Mouse (Mus musculus): ENCODE results near the gene Gcn1l1. TPM values are rescaled to one million over a fixed set of nuclear protein-coding genes. Genes with fewer than 3 reads are reported as not detected.

Gcn1l1 gene
- polyA plus RNA-seq, 1 experiment from 2014 or later: 44.4 TPM

DNA sequence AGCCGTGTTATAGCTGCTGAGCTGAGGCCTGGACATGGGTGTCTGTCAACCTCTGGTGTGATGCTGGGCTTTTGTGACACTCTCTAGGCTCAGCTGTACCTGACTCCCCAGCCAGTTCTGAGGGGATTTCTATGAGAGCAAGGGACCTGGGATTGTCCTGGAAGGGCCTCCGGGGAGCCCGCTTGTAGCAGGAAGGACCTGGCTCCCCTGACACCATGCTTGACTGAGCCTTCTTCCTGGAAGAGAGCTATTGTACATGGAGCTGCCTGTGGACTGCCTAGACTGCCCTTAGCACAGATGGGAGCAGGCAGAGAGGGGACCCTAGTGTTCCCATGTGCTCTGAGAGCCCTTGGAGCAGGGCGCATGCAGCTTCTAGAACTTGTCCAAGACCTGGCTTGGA, 39.6 kb upstream of the Gcn1l1 start:
- H3K27ac ChIP-seq (replicated peaks): 0 out of 2 replicates have a peak overlapping the region, but pooled peaks have one; percentile 37
- 93% methylated on average over 4 of the region's 4 CpGs for WGBS
- H3K9ac ChIP-seq: no peak overlapping the region
- H3K36me3 ChIP-seq: no peaks in the 10 kb centered on the region
- H3K4me3 ChIP-seq: no peak overlapping the region
- peaks cover 24% of the 10 kb centered on the region for H3K4me1 ChIP-seq (replicated peaks)
- H3K27me3 ChIP-seq: no peaks in the 10 kb centered on the region
- no peak overlapping the region for H3K4me2 ChIP-seq
- ATAC-seq (ENCODE audit: low FRiP score, low read depth): no peak
- no peaks in the 10 kb centered on the region for H3K9me3 ChIP-seq

DNA sequence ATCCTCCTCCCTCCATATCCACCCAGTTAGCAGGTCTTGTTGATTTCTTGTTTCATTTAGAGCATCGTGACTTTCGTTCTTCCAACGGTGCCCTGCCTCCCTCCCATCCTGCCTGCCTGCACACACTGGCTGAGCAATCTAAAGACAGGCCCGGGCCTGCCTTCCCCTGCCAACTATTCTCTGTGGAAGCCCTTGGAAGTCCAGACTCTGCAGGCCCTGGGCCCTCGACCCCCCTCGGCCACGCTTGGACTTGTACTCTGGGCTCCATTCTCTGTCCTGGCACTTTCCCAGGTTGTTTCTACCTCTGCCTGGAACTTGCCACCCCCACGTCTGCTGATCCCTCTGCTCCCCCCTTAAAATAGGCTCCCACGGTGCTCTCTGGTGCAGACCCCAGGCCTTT, 39.1 kb upstream of the Gcn1l1 start:
- 76% methylated on average over 9 of the region's 9 CpGs for WGBS
- no peak for ATAC-seq (ENCODE audit: low FRiP score, low read depth)
- Histone ChIP-seq H3K27ac (replicated peaks) (peak overlapping the region; percentile 37; the same call in 1 of the 2 replicates), H3K4me3 (no peak overlapping the region), H3K9me3 (no peaks in the 10 kb centered on the region), H3K36me3 (no peaks in the 10 kb centered on the region), H3K9ac (no peak overlapping the region), H3K4me2 (no peak overlapping the region), H3K4me1 (replicated peaks) (peaks cover 29% of the 10 kb centered on the region), H3K27me3 (no peaks in the 10 kb centered on the region)

DNA sequence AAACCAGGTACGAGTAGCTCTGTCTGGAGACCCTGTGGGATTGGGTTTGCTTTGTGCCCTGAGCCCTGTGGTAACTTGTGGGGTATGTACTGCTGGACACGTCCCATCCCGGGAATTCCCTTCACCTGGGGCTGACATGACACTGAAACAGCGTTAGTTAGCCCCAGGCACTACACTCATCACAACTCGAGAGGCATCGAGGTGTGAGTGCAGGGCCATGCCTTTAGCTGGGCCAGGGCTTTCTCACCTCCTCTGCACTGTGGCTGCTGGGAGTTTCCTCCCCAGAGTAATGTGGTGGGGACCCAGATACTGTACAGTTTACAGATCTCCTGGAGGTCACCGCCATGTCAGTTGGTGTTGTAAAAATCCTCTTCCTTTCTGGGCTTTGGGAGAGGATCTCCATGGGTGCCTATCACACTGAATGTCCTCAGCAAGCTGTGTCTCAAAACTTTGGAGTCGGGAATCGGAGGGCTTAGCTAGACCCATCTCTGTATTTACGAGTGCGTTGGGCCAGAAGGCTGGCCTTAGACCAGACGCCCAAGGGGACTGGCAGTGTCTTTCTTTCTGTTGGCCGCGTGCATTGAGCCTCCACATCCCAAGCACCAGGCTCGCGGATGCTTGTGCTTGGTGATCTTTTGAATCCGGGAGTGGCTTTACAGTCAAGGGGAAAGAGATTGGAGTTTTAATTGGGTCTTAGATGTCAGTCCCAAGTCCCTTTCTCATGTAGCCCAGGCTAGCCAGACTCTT, 38.4 kb upstream of the Gcn1l1 start:
- no peaks in the 10 kb centered on the region for H3K9me3 ChIP-seq
- no peak overlapping the region for H3K4me2 ChIP-seq
- ATAC-seq (ENCODE audit: low FRiP score, low read depth): no peak
- H3K9ac ChIP-seq: no peak overlapping the region
- 83% methylated on average over 17 of the region's 17 CpGs for WGBS
- H3K27me3 ChIP-seq: no peaks in the 10 kb centered on the region
- H3K36me3 ChIP-seq: no peaks in the 10 kb centered on the region
- H3K4me3 ChIP-seq: no peak overlapping the region
- peaks cover 36% of the 10 kb centered on the region for H3K4me1 ChIP-seq (replicated peaks)
- no peak overlapping the region for H3K27ac ChIP-seq (replicated peaks)

DNA sequence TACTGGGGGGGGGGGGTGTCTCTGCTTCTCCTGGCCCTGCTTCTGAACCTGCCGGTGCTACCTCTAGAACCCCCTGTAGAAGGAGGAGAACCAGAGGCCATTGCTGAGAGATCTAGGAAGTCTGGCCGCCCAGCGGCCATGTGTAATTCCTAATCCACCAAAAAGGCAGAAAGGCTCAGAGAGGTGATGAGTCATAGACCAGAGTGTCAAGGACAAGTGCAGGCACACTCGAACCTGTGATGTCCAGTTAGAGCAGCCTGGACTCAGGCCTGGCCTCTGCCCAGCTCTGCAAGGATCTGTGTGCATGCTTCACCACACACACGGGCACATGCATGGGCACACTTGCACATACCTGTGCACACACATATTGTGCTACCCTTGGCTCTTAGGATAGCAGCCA, 36.9 kb upstream of the Gcn1l1 start:
- no peaks in the 10 kb centered on the region for H3K36me3 ChIP-seq
- 87% methylated on average over 5 of the region's 5 CpGs for WGBS

DNA sequence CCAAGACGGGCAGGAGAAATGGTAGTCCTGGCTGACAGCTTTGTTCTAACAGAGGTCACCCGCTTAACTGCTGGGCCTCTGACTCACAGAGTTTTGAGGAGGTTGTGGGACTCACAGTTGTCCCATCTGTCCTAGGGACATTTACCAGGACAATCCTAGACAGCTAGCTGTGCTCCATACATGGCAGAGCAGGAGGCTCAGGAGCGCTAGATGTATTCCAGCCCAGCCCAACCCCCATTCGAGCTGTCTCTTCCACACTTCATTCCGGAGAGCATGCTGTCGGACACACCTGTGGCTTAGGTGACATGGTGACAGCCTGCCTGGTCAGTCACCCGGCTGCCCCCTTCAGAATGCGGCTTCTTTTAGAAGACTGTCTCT, 35.7 kb upstream of the Gcn1l1 start:
- no peaks in the 10 kb centered on the region for H3K36me3 ChIP-seq
- peaks cover 43% of the 10 kb centered on the region for H3K4me1 ChIP-seq (replicated peaks)
- 76% methylated on average over 8 of the region's 8 CpGs for WGBS
- no peak overlapping the region for H3K9ac ChIP-seq
- ATAC-seq (ENCODE audit: low FRiP score, low read depth): no peak
- no peak overlapping the region for H3K4me2 ChIP-seq
- no peak overlapping the region for H3K4me3 ChIP-seq
- 0 out of 2 replicates have a peak overlapping the region, but pooled peaks have one; percentile 47 for H3K27ac ChIP-seq (replicated peaks)
- H3K9me3 ChIP-seq: no peaks in the 10 kb centered on the region
- H3K27me3 ChIP-seq: no peaks in the 10 kb centered on the region

More for the DNA sequence above, 36.9 kb upstream of the Gcn1l1 start:
- Histone ChIP-seq H3K9ac (no peak overlapping the region), H3K4me1 (replicated peaks) (peaks cover 48% of the 10 kb centered on the region), H3K4me3 (no peak overlapping the region), H3K4me2 (no peak overlapping the region), H3K27me3 (no peaks in the 10 kb centered on the region), H3K27ac (replicated peaks) (no peak overlapping the region), H3K9me3 (no peaks in the 10 kb centered on the region)
- no peak for ATAC-seq (ENCODE audit: low FRiP score, low read depth)

DNA sequence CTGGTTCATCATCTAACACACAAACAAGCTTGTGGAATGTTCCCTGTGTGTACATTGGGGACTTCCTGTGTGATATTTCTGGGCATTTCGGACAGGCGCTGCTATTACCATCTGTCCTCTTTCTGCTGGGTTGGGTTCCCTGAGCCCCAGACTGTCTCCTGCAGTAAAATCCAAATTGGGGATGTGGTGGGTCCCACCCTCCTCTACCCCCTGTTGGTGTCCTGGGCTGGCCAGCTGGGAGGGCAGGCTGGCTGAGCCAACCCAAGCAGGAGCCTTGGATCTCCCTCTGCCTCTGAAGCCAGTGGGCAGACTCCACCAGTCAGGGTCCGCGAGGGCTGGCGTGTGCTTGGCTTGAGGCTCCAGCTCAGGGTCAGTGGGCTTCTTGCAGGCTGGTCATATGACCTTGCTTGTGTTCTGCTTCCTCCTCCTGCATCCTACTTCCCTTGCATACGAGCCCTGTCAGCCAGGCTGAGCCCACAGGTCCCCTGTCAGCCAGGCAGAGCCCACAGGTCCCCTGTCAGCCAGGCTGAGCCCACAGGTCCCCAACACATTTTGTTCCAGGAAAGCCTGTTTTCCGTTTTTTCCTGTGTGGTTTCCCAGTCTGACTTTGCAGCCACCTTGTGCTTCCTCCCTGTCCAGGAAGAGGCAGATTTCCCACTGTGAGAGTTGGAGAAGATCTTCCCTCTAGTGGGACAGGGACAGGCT, 35.2 kb upstream of the Gcn1l1 start:
- peaks cover 46% of the 10 kb centered on the region for H3K4me1 ChIP-seq (replicated peaks)
- no peak overlapping the region for H3K4me3 ChIP-seq
- no peaks in the 10 kb centered on the region for H3K9me3 ChIP-seq
- no peaks in the 10 kb centered on the region for H3K27me3 ChIP-seq
- ATAC-seq (ENCODE audit: low FRiP score, low read depth): no peak
- WGBS: 74% methylated on average over 7 of the region's 7 CpGs
- no peak overlapping the region for H3K9ac ChIP-seq
- H3K4me2 ChIP-seq: no peak overlapping the region
- peak overlapping the region; percentile 47 for H3K27ac ChIP-seq (replicated peaks)
- H3K36me3 ChIP-seq: no peaks in the 10 kb centered on the region

DNA sequence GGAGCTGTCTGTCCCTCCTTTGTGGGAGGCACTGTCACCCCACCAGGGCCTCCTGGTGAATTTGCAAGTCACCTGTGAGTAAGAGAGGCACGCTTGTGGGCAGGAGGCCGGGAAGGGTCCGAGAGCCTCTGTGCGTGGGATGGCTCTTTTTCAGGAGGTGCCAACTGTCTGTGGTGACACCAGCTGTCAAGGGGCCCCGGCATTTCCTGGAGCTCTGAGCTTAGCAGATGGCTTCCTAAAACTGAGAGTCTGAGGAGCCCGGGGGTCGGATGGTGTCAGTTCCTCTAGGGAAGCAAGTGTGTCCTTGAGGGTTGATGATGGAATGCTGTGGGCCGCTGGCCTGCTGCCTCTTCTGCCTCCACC, 34.6 kb upstream of the Gcn1l1 start:
- 61% methylated on average over 8 of the region's 8 CpGs for WGBS
- no peak for ATAC-seq (ENCODE audit: low FRiP score, low read depth)
- Histone ChIP-seq H3K9me3 (no peaks in the 10 kb centered on the region), H3K9ac (no peak overlapping the region), H3K4me1 (replicated peaks) (peaks cover 48% of the 10 kb centered on the region), H3K36me3 (no peaks in the 10 kb centered on the region), H3K27me3 (no peaks in the 10 kb centered on the region), H3K4me3 (no peak overlapping the region), H3K27ac (replicated peaks) (peak overlapping the region; percentile 47), H3K4me2 (no peak overlapping the region)

DNA sequence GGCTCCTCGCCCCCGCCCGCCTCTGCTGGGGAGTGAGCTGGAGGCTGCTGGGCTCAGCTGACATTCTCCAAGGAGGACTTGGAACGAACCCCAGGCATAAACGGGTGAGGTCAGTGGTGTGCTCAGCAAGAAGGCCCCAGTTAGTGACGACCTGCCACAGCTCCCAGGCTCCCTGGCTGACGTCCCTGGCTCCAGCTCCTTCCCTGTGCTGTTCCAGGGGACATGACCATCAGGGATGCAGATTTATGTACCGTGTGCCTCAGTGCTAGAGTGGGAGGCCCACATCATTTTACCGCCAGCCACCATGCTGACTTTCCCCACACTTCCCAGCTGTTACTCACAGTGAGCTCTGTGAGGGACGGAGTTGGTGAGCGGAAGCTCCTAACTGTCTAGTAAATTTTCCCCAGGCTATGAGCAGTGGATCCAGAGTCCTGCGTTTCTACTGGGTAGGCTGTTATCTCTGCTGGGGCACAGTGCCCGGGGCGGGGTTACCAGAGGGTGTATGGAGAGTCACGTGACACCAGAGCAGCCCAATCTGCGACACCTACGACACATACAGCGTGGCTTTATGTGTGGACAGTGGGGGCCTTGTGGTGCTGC, 33.3 kb upstream of the Gcn1l1 start:
- no peaks in the 10 kb centered on the region for H3K27me3 ChIP-seq
- H3K4me1 ChIP-seq (replicated peaks): peaks cover 48% of the 10 kb centered on the region
- no peaks in the 10 kb centered on the region for H3K36me3 ChIP-seq
- H3K9me3 ChIP-seq: no peaks in the 10 kb centered on the region
- peak; percentile 76 for ATAC-seq (ENCODE audit: low FRiP score, low read depth)
- H3K4me2 ChIP-seq: peak overlapping the region; percentile 3; the same call in 1 of the 2 replicates
- WGBS: 37% methylated on average over 18 of the region's 18 CpGs
- H3K4me3 ChIP-seq: no peak overlapping the region
- H3K27ac ChIP-seq (replicated peaks): peak overlapping the region; percentile 52
- H3K9ac ChIP-seq: no peak overlapping the region

DNA sequence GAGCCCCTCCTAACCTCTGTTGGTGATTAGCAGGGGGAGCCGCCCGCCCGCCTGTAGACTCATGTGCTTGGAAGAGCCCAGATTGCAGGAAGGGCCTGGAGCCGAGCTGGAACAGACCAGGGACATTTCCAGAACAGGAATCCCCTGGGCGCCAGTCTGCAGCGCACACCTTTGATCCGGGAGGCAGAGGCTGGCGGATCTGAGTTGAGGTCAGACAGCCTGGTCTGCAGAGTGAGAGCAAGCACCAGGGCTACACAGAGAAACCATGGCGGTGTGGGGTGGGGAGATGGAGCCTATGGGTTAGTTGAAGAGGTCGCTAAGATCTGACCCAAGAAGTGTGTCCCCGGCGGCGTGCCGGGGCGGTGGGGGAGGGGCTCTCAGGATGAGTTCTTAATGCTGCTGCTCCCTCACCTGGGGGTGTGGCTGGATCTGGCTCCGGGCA, 30.7 kb upstream of the Gcn1l1 start:
- WGBS: 38% methylated on average over 16 of the region's 16 CpGs
- ATAC-seq (ENCODE audit: low FRiP score, low read depth): no peak

DNA sequence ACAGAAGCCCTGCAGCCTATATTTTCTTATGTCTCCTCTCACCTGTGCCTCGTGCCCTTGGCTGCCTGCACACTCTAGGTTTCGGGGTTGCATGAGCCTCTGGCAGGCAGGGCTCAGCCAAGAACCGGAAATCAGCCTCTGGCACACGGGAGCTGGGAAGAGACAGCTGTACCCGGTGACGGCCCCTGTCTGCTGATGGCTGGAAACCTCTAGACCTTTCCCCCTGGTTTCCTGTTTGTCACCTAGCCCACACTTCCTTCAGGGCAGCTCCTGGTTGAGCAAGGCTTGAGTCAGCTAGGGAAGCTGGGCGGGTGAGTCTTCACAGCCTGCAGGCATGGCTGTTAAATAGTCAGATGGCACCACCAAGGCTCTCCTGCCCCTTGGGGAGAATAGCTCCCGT, 30.2 kb upstream of the Gcn1l1 start:
- Histone ChIP-seq H3K36me3 (no peaks in the 10 kb centered on the region), H3K4me1 (replicated peaks) (peaks cover 50% of the 10 kb centered on the region), H3K4me3 (no peak overlapping the region), H3K9ac (no peak overlapping the region; the same call in 1 of the 2 replicates), H3K4me2 (no peak overlapping the region), H3K27me3 (no peaks in the 10 kb centered on the region), H3K9me3 (no peaks in the 10 kb centered on the region), H3K27ac (replicated peaks) (no peak overlapping the region)
- ATAC-seq (ENCODE audit: low FRiP score, low read depth): no peak
- WGBS: 64% methylated on average over 8 of the region's 8 CpGs

More for the DNA sequence above, 30.7 kb upstream of the Gcn1l1 start:
- H3K27ac ChIP-seq (replicated peaks): no peak overlapping the region
- H3K9me3 ChIP-seq: no peaks in the 10 kb centered on the region
- no peaks in the 10 kb centered on the region for H3K36me3 ChIP-seq
- peaks cover 55% of the 10 kb centered on the region for H3K4me1 ChIP-seq (replicated peaks)
- H3K4me2 ChIP-seq: no peak overlapping the region
- H3K27me3 ChIP-seq: no peaks in the 10 kb centered on the region
- H3K9ac ChIP-seq: no peak overlapping the region; the same call in 1 of the 2 replicates
- H3K4me3 ChIP-seq: no peak overlapping the region

DNA sequence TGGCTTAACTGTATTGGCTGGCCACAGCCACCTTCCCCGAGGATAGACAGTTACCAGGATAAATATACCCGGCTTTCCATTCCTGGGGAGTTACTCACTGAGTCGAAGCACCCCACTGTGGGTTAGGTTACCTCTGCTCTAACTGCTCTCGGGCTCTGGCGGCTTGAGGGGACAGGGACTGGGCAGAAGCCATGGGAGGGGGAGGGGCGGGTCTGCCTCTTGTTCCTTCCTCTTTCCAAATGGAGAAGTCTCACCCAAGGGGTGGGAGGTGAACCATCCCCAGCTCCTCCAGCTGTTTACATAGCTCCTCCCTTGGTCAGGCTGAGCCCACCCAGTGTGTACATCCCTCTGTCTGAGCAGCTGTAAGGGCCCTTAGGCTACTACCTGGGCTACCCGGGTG, 29.4 kb upstream of the Gcn1l1 start:
- 43% methylated on average over 7 of the region's 7 CpGs for WGBS
- Histone ChIP-seq H3K4me3 (no peak overlapping the region), H3K4me2 (no peak overlapping the region), H3K27me3 (no peaks in the 10 kb centered on the region), H3K9me3 (no peaks in the 10 kb centered on the region), H3K27ac (replicated peaks) (no peak overlapping the region), H3K4me1 (replicated peaks) (peaks cover 42% of the 10 kb centered on the region), H3K36me3 (no peaks in the 10 kb centered on the region), H3K9ac (no peak overlapping the region)
- ATAC-seq (ENCODE audit: low FRiP score, low read depth): no peak

DNA sequence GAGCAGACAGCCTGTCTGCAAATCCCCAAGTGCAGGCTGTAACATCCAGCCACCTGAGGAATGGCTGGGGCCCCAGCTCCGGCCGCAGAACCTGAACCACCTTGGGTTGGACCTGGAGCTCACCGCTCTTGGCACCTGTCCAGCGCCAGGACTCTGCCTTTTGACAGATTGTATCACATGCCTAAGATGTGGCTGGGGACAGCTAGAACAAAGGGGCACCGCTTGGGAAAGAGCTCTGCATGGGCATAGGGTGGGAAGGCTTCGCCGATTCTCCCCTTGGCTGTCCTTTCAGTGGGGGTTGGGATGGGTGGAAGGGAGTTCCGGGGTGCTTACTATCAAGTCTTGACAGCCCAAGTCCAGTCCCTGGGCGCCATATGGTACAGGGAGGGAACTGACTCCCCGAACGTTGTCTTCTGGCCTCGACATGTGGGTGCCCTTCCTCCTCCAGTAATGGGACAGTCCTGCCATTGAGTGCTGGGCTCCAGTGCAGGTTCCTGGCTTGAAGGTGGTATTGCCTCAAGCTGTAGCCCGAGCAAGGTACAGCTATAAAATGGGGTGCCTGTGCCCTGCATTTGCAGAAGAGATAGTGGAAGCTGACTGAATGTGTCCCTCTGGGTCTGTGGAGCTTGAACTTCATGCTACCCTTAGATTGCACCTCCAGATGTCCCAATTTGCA, 26.9 kb upstream of the Gcn1l1 start:
- H3K27me3 ChIP-seq: no peaks in the 10 kb centered on the region
- H3K9ac ChIP-seq: no peak overlapping the region
- peak; percentile 44 for ATAC-seq (ENCODE audit: low FRiP score, low read depth)
- H3K27ac ChIP-seq (replicated peaks): no peak overlapping the region
- WGBS: 61% methylated on average over 13 of the region's 13 CpGs
- peaks cover 28% of the 10 kb centered on the region for H3K4me1 ChIP-seq (replicated peaks)
- peak overlapping the region; percentile 10; the same call in 1 of the 2 replicates for H3K4me2 ChIP-seq
- no peaks in the 10 kb centered on the region for H3K36me3 ChIP-seq
- no peak overlapping the region for H3K4me3 ChIP-seq
- H3K9me3 ChIP-seq: no peaks in the 10 kb centered on the region

All from hindbrain, embryonic 15.5 days (tissue).